Mouse (Mus musculus): ENCODE results near the gene Apobec4.
"Not testable (repeated sequence)": the region's sequence is repeated elsewhere in the genome, so short reads cannot be mapped to it uniquely, and the experiment has no call there.

Gene Apobec4

GRCm38 (mm10) chr1:152766804-152767748 lies 16.7 kb downstream of the Apobec4 start:
- DNase-seq = no peak

GRCm38 (mm10) chr1:152767749-152768488 lies 17.6 kb downstream of the Apobec4 start:
- DNase-seq = peak; percentile 70 to 74

- DNase-seq = no peak
These were observed 20.7 kb downstream of the Apobec4 start for GRCm38 (mm10) chr1:152771016-152771415.

GRCm38 (mm10) chr1:152774601-152775000 lies 24.2 kb downstream of the Apobec4 start:
- not testable (repeated sequence) for DNase-seq

- DNase-seq = peak; percentile 48 to 62
These were observed 28.9 kb downstream of the Apobec4 start for GRCm38 (mm10) chr1:152779071-152779737.

GRCm38 (mm10) chr1:152784620-152785019 lies 34.3 kb downstream of the Apobec4 start:
- DNase-seq = no peak

- DNase-seq = not testable (repeated sequence)
These were observed 35.1 kb downstream of the Apobec4 start for GRCm38 (mm10) chr1:152785446-152785845.

- DNase-seq = no peak
These were observed 36.6 kb downstream of the Apobec4 start for GRCm38 (mm10) chr1:152786953-152787352.

- DNase-seq = no peak
These were observed 37.8 kb downstream of the Apobec4 start for GRCm38 (mm10) chr1:152788121-152788660.

- DNase-seq = peak; percentile 17 to 37
These were observed 39.9 kb downstream of the Apobec4 start for GRCm38 (mm10) chr1:152790254-152790653.

- no peak for DNase-seq
These were observed 40.5 kb downstream of the Apobec4 start for GRCm38 (mm10) chr1:152790821-152791220.

GRCm38 (mm10) chr1:152791269-152791668 lies 40.9 kb downstream of the Apobec4 start:
- no peak for DNase-seq

- DNase-seq = no peak
These were observed 42.6 kb downstream of the Apobec4 start for GRCm38 (mm10) chr1:152792736-152793494.

- no peak for DNase-seq
These were observed 43.3 kb downstream of the Apobec4 start for GRCm38 (mm10) chr1:152793495-152794130.

- no peak for DNase-seq
These were observed 45.4 kb downstream of the Apobec4 start for GRCm38 (mm10) chr1:152795688-152796255.

GRCm38 (mm10) chr1:152796683-152797263 lies 46.4 kb downstream of the Apobec4 start:
- DNase-seq = no peak

GRCm38 (mm10) chr1:152798125-152798524 lies 47.8 kb downstream of the Apobec4 start:
- no peak for DNase-seq

- no peak for DNase-seq
These were observed 49.5 kb downstream of the Apobec4 start, which contains the start of gene Ncf2 for GRCm38 (mm10) chr1:152799897-152800296. Gene Ncf2 (plus strand): TSS chr1:152800194.

- no peak for DNase-seq
These were observed 50.4 kb downstream of the Apobec4 start for GRCm38 (mm10) chr1:152800633-152801176.

- DNase-seq = no peak
These were observed 54.6 kb downstream of the Apobec4 start for GRCm38 (mm10) chr1:152804907-152805306.
